Mouse (Mus musculus): Measurements from ENCODE around the gene Sigmar1. TPM values are rescaled to one million over a fixed set of nuclear protein-coding genes. Genes with fewer than 3 reads are reported as not detected.
"Not testable (repeated sequence)": the region's sequence is repeated elsewhere in the genome, so short reads cannot be mapped to it uniquely, and the experiment has no call there.

The Sigmar1 gene
- polyA plus RNA-seq (2015; fragmentation: Nextera tagmentation; extraction: Ambion mirVana), result 65.7 and 66.0 TPM in 2 replicates

GRCm38 (mm10) chr4:41755338-41756305, at the start of gene Sigmar1:
Sigmar1 (minus strand) TSS chr4:41756157.
- under 1% methylated on average over 57 of the region's 57 CpGs for WGBS
- H3K4me3 ChIP-seq, result peak within 1 kb of the TSS; percentile 59
- peaks cover 3% of the 10 kb centered on the region; the same call in 1 of the 2 replicates for H3K27me3 ChIP-seq (replicated peaks)
- peak; percentile 84 for ATAC-seq (replicated peaks)
- no peaks in the 10 kb centered on the region for H3K36me3 ChIP-seq (replicated peaks)
- no peaks in the 10 kb centered on the region for H3K9me3 ChIP-seq
- peak within 1 kb of the TSS; percentile 80 for H3K4me2 ChIP-seq
- H3K9ac ChIP-seq, result peak within 1 kb of the TSS; percentile 66
- peaks cover 19% of the 10 kb centered on the region for H3K4me1 ChIP-seq
- peak within 1 kb of the TSS; percentile 78 for H3K27ac ChIP-seq

GRCm38 (mm10) chr4:41783197-41783596, 27.2 kb upstream of the Sigmar1 start:
- H3K27me3 ChIP-seq (replicated peaks); H3K9ac ChIP-seq; ATAC-seq (replicated peaks): not testable (repeated sequence)

GRCm38 (mm10) chr4:41782711-41783110, 26.8 kb upstream of the Sigmar1 start:
- 25% methylated on average over 4 of the region's 4 CpGs for WGBS
- not testable (repeated sequence) for ATAC-seq (replicated peaks); H3K4me1 ChIP-seq; H3K9me3 ChIP-seq; H3K4me2 ChIP-seq; H3K4me3 ChIP-seq; H3K36me3 ChIP-seq (replicated peaks); H3K27ac ChIP-seq; H3K27me3 ChIP-seq (replicated peaks); H3K9ac ChIP-seq

More at GRCm38 (mm10) chr4:41783197-41783596, 27.2 kb upstream of the Sigmar1 start:
- H3K4me2 ChIP-seq; H3K36me3 ChIP-seq (replicated peaks); H3K4me1 ChIP-seq; H3K27ac ChIP-seq; H3K9me3 ChIP-seq; H3K4me3 ChIP-seq: not testable (repeated sequence)
- WGBS, result 15% methylated on average over 3 of the region's 3 CpGs

GRCm38 (mm10) chr4:41781748-41782485, 26.0 kb upstream of the Sigmar1 start:
- not testable (repeated sequence) for H3K27me3 ChIP-seq (replicated peaks); H3K4me2 ChIP-seq; H3K27ac ChIP-seq; H3K4me1 ChIP-seq; H3K9me3 ChIP-seq; H3K9ac ChIP-seq; ATAC-seq (replicated peaks); H3K36me3 ChIP-seq (replicated peaks); H3K4me3 ChIP-seq
- WGBS, result 15% methylated on average over 17 of the region's 21 CpGs

GRCm38 (mm10) chr4:41781271-41781670, 25.3 kb upstream of the Sigmar1 start:
- H3K4me3 ChIP-seq; H3K4me1 ChIP-seq; H3K4me2 ChIP-seq; H3K27ac ChIP-seq; H3K27me3 ChIP-seq (replicated peaks); H3K9me3 ChIP-seq; H3K9ac ChIP-seq; ATAC-seq (replicated peaks); H3K36me3 ChIP-seq (replicated peaks): not testable (repeated sequence)
- WGBS, result 33% methylated on average over 4 of the region's 9 CpGs

GRCm38 (mm10) chr4:41775840-41776239, 19.9 kb upstream of the Sigmar1 start:
- not testable (repeated sequence) for H3K4me3 ChIP-seq; H3K4me2 ChIP-seq; H3K4me1 ChIP-seq; H3K36me3 ChIP-seq (replicated peaks); H3K27ac ChIP-seq; ATAC-seq (replicated peaks); H3K27me3 ChIP-seq (replicated peaks); H3K9me3 ChIP-seq; H3K9ac ChIP-seq
- WGBS, result 78% methylated on average over 1 of the region's 1 CpGs

GRCm38 (mm10) chr4:41774506-41774905, 18.5 kb upstream of the Sigmar1 start:
- ATAC-seq (replicated peaks), result not testable (repeated sequence)
- peak overlapping the region; percentile 50 for H3K4me3 ChIP-seq

GRCm38 (mm10) chr4:41774002-41774401, 18.0 kb upstream of the Sigmar1 start, which contains the start of gene Ccl27a:
Ccl27a (minus strand) TSS chr4:41774247.
- H3K27me3 ChIP-seq (replicated peaks); H3K4me1 ChIP-seq; H3K9me3 ChIP-seq; ATAC-seq (replicated peaks); H3K36me3 ChIP-seq (replicated peaks): not testable (repeated sequence)
- Histone ChIP-seq H3K27ac (peak within 1 kb of the TSS; percentile 71), H3K4me2 (peak within 1 kb of the TSS; percentile 56), H3K4me3 (peak within 1 kb of the TSS; percentile 50), H3K9ac (peak within 1 kb of the TSS; percentile 38; the same call in 1 of the 2 replicates)
- WGBS, result under 1% methylated on average over 12 of the region's 14 CpGs

More at GRCm38 (mm10) chr4:41774506-41774905, 18.5 kb upstream of the Sigmar1 start:
- Histone ChIP-seq H3K9ac (peak overlapping the region; percentile 38; the same call in 1 of the 2 replicates), H3K4me2 (peak overlapping the region; percentile 56), H3K27ac (peak overlapping the region; percentile 71)
- not testable (repeated sequence) for H3K9me3 ChIP-seq; H3K27me3 ChIP-seq (replicated peaks); H3K4me1 ChIP-seq; H3K36me3 ChIP-seq (replicated peaks)
- 55% methylated on average over 3 of the region's 3 CpGs for WGBS

- peak overlapping the region; percentile 50 for H3K4me3 ChIP-seq
- WGBS, result 0% methylated on average over 24 of the region's 25 CpGs
- ATAC-seq (replicated peaks), result not testable (repeated sequence)
These were observed 17.5 kb upstream of the Sigmar1 start for GRCm38 (mm10) chr4:41773502-41773901.

GRCm38 (mm10) chr4:41772946-41773345, 17.0 kb upstream of the Sigmar1 start:
- H3K9me3 ChIP-seq; ATAC-seq (replicated peaks); H3K27ac ChIP-seq; H3K4me1 ChIP-seq; H3K36me3 ChIP-seq (replicated peaks); H3K27me3 ChIP-seq (replicated peaks); H3K9ac ChIP-seq: not testable (repeated sequence)
- Histone ChIP-seq H3K4me2 (peak overlapping the region; percentile 48), H3K4me3 (peak overlapping the region; percentile 37)
- 6% methylated on average over 7 of the region's 16 CpGs for WGBS

More at GRCm38 (mm10) chr4:41773502-41773901, 17.5 kb upstream of the Sigmar1 start:
- H3K9me3 ChIP-seq; H3K27me3 ChIP-seq (replicated peaks); H3K36me3 ChIP-seq (replicated peaks); H3K4me1 ChIP-seq: not testable (repeated sequence)
- peak overlapping the region; percentile 60; the same call in 1 of the 2 replicates for H3K27ac ChIP-seq
- peak overlapping the region; percentile 38; the same call in 1 of the 2 replicates for H3K9ac ChIP-seq
- H3K4me2 ChIP-seq, result peak overlapping the region; percentile 56

GRCm38 (mm10) chr4:41767301-41767700, 11.3 kb upstream of the Sigmar1 start:
- 87% methylated on average over 10 of the region's 10 CpGs for WGBS
- H3K4me1 ChIP-seq, result not testable (repeated sequence)

GRCm38 (mm10) chr4:41763176-41763575, 7.2 kb upstream of the Sigmar1 start:
- WGBS, result 82% methylated on average over 5 of the region's 6 CpGs
- H3K9me3 ChIP-seq; H3K9ac ChIP-seq; H3K4me3 ChIP-seq; H3K36me3 ChIP-seq (replicated peaks); H3K27ac ChIP-seq; H3K27me3 ChIP-seq (replicated peaks); H3K4me2 ChIP-seq; ATAC-seq (replicated peaks): not testable (repeated sequence)
- H3K4me1 ChIP-seq, result peaks cover 25% of the 10 kb centered on the region

More at GRCm38 (mm10) chr4:41767301-41767700, 11.3 kb upstream of the Sigmar1 start:
- not testable (repeated sequence) for H3K9me3 ChIP-seq; ATAC-seq (replicated peaks); H3K4me3 ChIP-seq; H3K4me2 ChIP-seq; H3K36me3 ChIP-seq (replicated peaks); H3K9ac ChIP-seq; H3K27ac ChIP-seq; H3K27me3 ChIP-seq (replicated peaks)

Data from midbrain, embryonic 15.5 days (tissue).